Mouse (Mus musculus) lung, embryonic 14.5 days (tissue): ENCODE results near the gene Klrb1a. TPM values are rescaled to one million over a fixed set of nuclear protein-coding genes. Genes with fewer than 3 reads are reported as not detected.

Source experiments
- ATAC-seq: fragments of 200-750 bp; cut with Nextera tagmentation; 2 replicates; pipeline ENCODE4 v1.8.0; 2017; ENCODE audit warnings: mild to moderate bottlenecking, moderate TSS enrichment, moderate library complexity; ENCODE audit not compliant: insufficient read depth
- DNase-seq: peaks from one replicate; pipeline ENCODE4 v3.0.0-alpha.2; 2015
- H3K27ac ChIP-seq: fragments of 300-500 bp; sonication (generic); 2 replicates; pipeline ENCODE4 v1.5.1; 2014; ENCODE audit warnings: low read depth, mild to moderate bottlenecking, moderate library complexity
- H3K27me3 ChIP-seq: fragments of 300-500 bp; sonication (generic); 2 replicates; pipeline ENCODE4 v1.6.1; 2014; ENCODE audit warnings: low read length, control low read depth; ENCODE audit not compliant: insufficient read depth
- H3K36me3 ChIP-seq: fragments of 300-500 bp; sonication (generic); 2 replicates; pipeline ENCODE4 v1.6.1; 2014; ENCODE audit warnings: control low read depth; ENCODE audit not compliant: insufficient read depth
- H3K4me1 ChIP-seq: fragments of 300-500 bp; sonication (generic); 2 replicates; pipeline ENCODE4 v1.6.1; 2014; ENCODE audit warnings: antibody characterized with exemption, control low read depth; ENCODE audit not compliant: insufficient read depth
- H3K4me2 ChIP-seq: fragments of 300-500 bp; sonication (generic); 2 replicates; pipeline ENCODE4 v1.6.1; 2014; ENCODE audit warnings: mild to moderate bottlenecking
- H3K4me3 ChIP-seq: fragments of 300-500 bp; sonication (generic); 2 replicates; pipeline ENCODE4 v1.5.1; 2014; ENCODE audit warnings: low read depth, low read length
- H3K9ac ChIP-seq: fragments of 300-500 bp; sonication (generic); 2 replicates; pipeline ENCODE4 v1.6.1; 2014
- H3K9me3 ChIP-seq: fragments of 300-500 bp; sonication (generic); 2 replicates; pipeline ENCODE4 v1.6.1; 2016; ENCODE audit warnings: low read depth, low read length, control low read depth
- CTCF ChIP-seq: IDR thresholded peaks from 2 replicates; pipeline ENCODE4 v1.5.1; 2016; ENCODE audit warnings: antibody characterized with exemption, low read depth
- WGBS: fragments of 180-500 bp; shearing (Covaris S2); extraction: QIAGEN DNeasy Blood & Tissue Kit; methylation state at CpG from one replicate; pipeline ENCODE4 v1.1.7; 2014; 5-methylcytosine and 5-hydroxymethylcytosine counted together
- polyA plus RNA-seq: library from polyadenylated mRNA; unstranded; fragments of >200 nt; fragmentation: Nextera tagmentation; extraction: Ambion mirVana; gene quantifications from 2 replicates; pipeline ENCODE4 v1.2.1, GENCODE M21; 2014

Klrb1a gene
- polyA plus RNA-seq, 1 experiment from 2014 or later, result not detected

DNA sequence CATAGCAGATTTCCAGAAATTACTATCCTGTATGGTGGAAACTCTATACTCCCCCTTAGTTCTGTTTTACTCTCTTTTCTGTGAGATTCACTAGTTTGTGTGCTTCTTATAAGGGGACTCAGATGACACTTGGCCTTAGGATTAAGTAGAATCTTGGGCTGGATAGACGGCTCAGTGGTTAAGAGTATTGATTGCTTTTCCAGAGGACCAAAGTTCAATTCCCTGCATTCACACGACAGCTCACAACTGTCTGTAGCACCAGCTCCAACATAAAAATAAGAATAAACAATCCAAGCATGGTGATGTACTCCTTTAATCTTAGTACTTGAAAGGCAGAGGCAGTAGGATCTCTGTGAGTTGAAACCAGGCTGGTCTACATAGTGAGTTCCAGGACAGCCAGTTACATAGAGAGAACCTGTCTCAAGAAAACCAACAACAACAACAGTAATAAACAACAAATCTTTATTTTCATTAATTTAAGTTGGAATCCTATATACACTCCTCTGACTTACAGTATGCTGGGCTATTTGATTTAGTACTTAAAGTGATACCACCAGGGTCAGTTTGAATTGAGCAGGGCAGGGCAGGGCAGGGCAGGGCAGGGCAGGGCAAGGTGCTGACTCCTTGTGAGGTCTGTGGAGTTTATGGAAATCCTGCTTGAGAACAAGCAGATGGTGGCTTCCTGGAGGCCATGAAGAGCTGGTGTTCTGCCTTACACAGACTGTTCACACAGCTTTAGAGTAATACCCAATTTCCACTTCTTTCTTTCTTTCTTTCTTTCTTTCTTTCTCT is 24.9 kb downstream of the Klrb1a start:
- no peaks in the 10 kb centered on the region for H3K9me3 ChIP-seq
- H3K27ac ChIP-seq, result no peak overlapping the region
- no peaks in the 10 kb centered on the region for H3K36me3 ChIP-seq
- no peak for ATAC-seq
- no peak for DNase-seq
- H3K4me1 ChIP-seq, result peaks cover 10% of the 10 kb centered on the region; the same call in 1 of the 2 replicates
- no peak overlapping the region for H3K4me3 ChIP-seq
- no peak for TF ChIP-seq CTCF
- WGBS, result 47% methylated on average over 2 of the region's 2 CpGs
- no peak overlapping the region for H3K4me2 ChIP-seq
- no peak overlapping the region for H3K9ac ChIP-seq
- no peaks in the 10 kb centered on the region for H3K27me3 ChIP-seq

DNA sequence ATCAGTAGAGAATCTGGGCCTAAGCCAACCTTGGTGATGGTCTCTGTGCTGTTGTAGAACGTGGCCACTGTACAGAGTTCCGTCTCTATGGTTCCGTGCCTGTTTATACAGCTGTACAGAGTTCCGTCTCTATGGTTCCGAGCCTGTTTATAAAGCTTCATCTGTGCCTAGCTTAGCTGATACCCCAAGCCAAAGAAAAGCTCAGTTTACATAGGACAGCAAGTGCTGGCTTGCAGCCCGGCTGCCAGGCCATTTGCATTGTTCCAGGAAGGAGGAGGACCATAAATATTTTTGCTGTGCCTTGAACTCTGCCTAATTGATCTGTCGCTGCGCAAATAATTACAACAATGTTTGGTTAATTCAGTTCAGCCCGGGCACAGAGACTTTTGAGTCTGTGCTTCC is 26.2 kb downstream of the Klrb1a start:
- no peaks in the 10 kb centered on the region for H3K27me3 ChIP-seq
- H3K36me3 ChIP-seq, result no peaks in the 10 kb centered on the region
- no peaks in the 10 kb centered on the region for H3K9me3 ChIP-seq
- TF ChIP-seq CTCF, result no peak
- 6% methylated on average over 9 of the region's 9 CpGs for WGBS
- H3K27ac ChIP-seq, result peak overlapping the region; percentile 78
- peak; percentile 94 for DNase-seq
- peaks cover 5% of the 10 kb centered on the region; the same call in 1 of the 2 replicates for H3K4me1 ChIP-seq
- H3K4me3 ChIP-seq, result peak overlapping the region; percentile 15; the same call in 1 of the 2 replicates
- peak overlapping the region; percentile 53 for H3K4me2 ChIP-seq
- peak; percentile 100 for ATAC-seq
- H3K9ac ChIP-seq, result peak overlapping the region; percentile 30; the same call in 1 of the 2 replicates

DNA sequence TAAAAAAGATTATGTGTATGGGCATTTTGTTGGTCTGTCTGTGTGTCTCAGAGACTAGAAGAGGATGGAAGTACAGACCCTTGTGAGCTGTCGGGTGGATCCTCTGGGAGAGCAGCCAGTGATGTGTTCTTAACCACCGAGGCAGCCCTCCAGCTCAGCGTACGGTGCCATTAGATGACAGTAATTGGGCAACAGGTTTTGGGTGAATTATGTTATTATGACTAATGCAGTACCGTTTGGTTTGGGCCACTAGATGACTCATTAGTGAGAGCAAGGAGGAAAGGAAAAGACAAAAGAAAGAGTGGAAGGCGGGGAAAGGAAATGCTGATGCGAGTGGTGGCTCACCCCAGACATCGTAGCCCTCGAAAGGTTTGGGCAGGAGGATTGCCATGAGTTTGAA is 28.7 kb downstream of the Klrb1a start:
- Histone ChIP-seq H3K4me2 (no peak overlapping the region), H3K27ac (no peak overlapping the region), H3K36me3 (no peaks in the 10 kb centered on the region), H3K4me3 (no peak overlapping the region), H3K9ac (no peak overlapping the region), H3K4me1 (peaks cover 4% of the 10 kb centered on the region; the same call in 1 of the 2 replicates), H3K27me3 (no peaks in the 10 kb centered on the region), H3K9me3 (no peaks in the 10 kb centered on the region)
- DNase-seq (no peak), ATAC-seq (no peak)
- no peak for TF ChIP-seq CTCF
- 79% methylated on average over 9 of the region's 9 CpGs for WGBS

DNA sequence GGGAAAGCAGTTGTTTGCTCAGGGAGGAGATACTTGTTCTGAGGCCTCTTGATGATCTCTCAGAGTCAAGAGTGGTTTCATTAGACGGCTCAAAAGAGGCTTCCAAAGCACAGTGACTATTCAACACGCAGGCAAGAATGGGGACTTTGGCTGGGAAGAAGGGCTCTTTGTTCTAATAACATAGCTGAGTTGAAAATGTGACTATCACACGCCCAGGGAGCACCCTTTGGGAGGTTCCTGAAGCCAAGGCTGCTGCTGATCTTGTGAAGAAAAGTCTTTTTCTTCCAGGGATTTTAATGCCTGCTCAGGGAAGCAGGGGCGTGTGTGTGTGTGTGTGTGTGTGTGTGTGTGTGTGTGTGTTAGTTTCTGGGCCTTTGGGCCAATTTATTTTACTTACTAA is 33.9 kb downstream of the Klrb1a start:
- TF ChIP-seq CTCF, result no peak
- no peak overlapping the region for H3K27ac ChIP-seq
- 50% methylated on average over 4 of the region's 4 CpGs for WGBS
- no peaks in the 10 kb centered on the region for H3K4me1 ChIP-seq
- H3K27me3 ChIP-seq, result no peaks in the 10 kb centered on the region
- no peak for ATAC-seq
- no peak overlapping the region for H3K4me2 ChIP-seq
- no peak overlapping the region for H3K9ac ChIP-seq
- H3K9me3 ChIP-seq, result no peaks in the 10 kb centered on the region
- no peak for DNase-seq
- no peaks in the 10 kb centered on the region for H3K36me3 ChIP-seq
- H3K4me3 ChIP-seq, result no peak overlapping the region

DNA sequence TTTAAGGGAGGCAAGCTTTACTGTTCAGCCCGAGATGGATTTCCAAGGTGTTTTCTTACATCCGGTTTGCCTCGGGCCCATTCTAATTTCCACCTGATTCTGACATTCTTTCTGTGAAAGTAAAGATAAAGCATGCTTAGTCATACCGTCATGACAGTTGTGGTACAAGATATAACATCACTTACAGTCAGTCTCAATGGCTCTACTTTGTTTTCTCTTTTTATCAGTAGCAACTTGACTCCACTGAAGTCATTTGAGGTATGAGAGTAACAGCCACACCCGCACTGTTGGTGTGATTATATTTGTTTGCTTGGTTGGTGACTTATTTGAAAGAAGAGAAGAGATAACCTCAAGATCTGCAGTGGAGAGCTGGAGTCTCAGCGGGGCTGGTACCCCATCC is 35.7 kb downstream of the Klrb1a start:
- WGBS, result 57% methylated on average over 6 of the region's 6 CpGs
- Histone ChIP-seq H3K27me3 (no peaks in the 10 kb centered on the region), H3K4me1 (no peaks in the 10 kb centered on the region), H3K9ac (no peak overlapping the region), H3K4me3 (no peak overlapping the region), H3K9me3 (no peaks in the 10 kb centered on the region), H3K4me2 (no peak overlapping the region), H3K27ac (no peak overlapping the region), H3K36me3 (no peaks in the 10 kb centered on the region)
- DNase-seq (no peak), ATAC-seq (no peak)
- TF ChIP-seq CTCF, result no peak

DNA sequence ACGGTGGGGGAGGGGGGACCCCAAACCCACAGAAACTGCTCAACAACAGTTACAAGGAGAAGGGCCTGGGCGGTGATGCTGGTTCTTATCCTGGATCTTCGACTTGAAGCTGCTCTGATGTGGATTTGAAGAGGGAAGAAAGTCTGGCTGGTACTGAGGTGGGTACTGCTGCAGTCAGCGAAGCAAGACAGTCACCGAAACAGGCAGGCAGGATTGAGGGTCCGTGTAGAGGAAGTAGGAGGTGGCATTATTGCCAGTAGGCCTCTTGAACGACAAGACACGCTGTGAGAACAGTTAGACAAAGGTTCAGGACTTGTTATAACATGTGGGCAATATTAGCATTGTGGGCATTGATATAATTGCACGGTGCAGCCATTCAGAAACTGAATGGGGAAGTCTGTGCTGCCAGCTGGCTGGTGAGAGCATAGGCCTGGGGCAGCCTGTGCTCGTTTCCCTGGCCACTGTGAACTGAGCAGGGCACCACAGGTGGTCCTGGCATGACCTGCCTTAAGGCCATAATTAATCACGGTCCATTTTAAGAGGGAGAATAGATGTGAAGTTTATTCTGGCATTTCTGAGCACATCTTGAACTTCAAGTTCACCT is 37.6 kb downstream of the Klrb1a start:
- no peaks in the 10 kb centered on the region for H3K27me3 ChIP-seq
- WGBS, result 72% methylated on average over 11 of the region's 11 CpGs
- DNase-seq, result no peak

DNA sequence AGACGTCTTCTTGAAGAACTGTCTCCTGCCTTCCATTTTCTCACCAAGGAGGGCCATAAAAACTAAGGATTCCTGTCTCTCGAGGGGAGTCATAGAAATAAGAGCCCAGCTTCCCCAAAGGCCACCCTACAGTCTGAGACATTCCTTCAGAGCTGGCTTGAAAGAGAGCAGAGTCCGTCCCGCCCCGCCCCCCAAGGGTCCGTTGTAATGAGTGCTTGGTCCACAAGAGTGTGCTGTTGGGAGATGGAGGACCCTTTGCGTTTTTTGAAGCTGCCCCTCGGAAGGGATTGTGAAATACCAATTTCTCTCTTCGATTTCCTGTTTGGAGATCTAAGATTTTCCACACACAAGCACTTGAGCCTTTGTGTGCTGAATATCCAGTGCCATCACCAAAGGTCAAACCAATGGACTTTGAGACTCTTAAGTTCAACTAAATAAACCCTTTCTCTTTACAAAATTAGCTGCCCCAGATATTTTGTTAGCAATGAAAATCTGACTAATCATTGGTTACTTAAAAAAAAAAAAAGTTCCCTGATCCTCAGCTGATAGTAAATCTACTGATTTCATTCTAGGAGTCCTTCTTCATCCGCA is 39.2 kb downstream of the Klrb1a start:
- DNase-seq (peak; percentile 84), ATAC-seq (peak; percentile 74; the same call in 1 of the 2 replicates)
- 20% methylated on average over 10 of the region's 10 CpGs for WGBS
- Histone ChIP-seq H3K9ac (no peak overlapping the region), H3K4me3 (no peak overlapping the region), H3K4me1 (no peaks in the 10 kb centered on the region), H3K4me2 (0 out of 2 replicates have a peak overlapping the region, but pooled peaks have one; percentile 1), H3K27ac (no peak overlapping the region), H3K36me3 (no peaks in the 10 kb centered on the region), H3K27me3 (no peaks in the 10 kb centered on the region), H3K9me3 (no peaks in the 10 kb centered on the region)
- peak; percentile 77 for TF ChIP-seq CTCF

More for the DNA sequence above, 37.6 kb downstream of the Klrb1a start:
- no peaks in the 10 kb centered on the region for H3K36me3 ChIP-seq
- no peak overlapping the region for H3K4me3 ChIP-seq
- no peak for TF ChIP-seq CTCF
- H3K27ac ChIP-seq, result no peak overlapping the region
- no peak overlapping the region for H3K4me2 ChIP-seq
- H3K9ac ChIP-seq, result no peak overlapping the region
- ATAC-seq, result no peak
- no peaks in the 10 kb centered on the region for H3K9me3 ChIP-seq
- H3K4me1 ChIP-seq, result no peaks in the 10 kb centered on the region
